Mouse (Mus musculus): ENCODE data around the gene Olfr681. TPM values are rescaled to one million over a fixed set of nuclear protein-coding genes. Genes with fewer than 3 reads are reported as not detected.

The Olfr681 gene
- not detected for polyA plus RNA-seq (2014; fragmentation: Illumina TruSeq; extraction: RNeasy Lipid Tissue Mini Kit (QIAGEN cat#74804); ENCODE audit: low read depth, low replicate concordance)

GRCm38 (mm10) chr7:105116536-105116935 is at the start of gene Olfr681:
Gene Olfr681 (plus strand): TSS chr7:105116836.

GRCm38 (mm10) chr7:105080905-105081304 is 35.7 kb upstream of the Olfr681 start, which contains the start of gene Olfr679:
Gene Olfr679 (plus strand): TSS chr7:105081205.

GRCm38 (mm10) chr7:105092717-105093116 is 23.9 kb upstream of the Olfr681 start, which contains the start of gene Olfr680-ps1:
Gene Olfr680-ps1 (minus strand): TSS chr7:105092817.

GRCm38 (mm10) chr7:105146912-105147311 is 30.3 kb downstream of the Olfr681 start, which contains the start of gene Olfr683:
Gene Olfr683 (minus strand): TSS chr7:105147012.

GRCm38 (mm10) chr7:105163553-105163952 is 46.9 kb downstream of the Olfr681 start, which contains the start of gene Olfr684:
Gene Olfr684 (minus strand): TSS chr7:105163653.

Other genes starting within 250 kb of the Olfr681 start
- not detected for gene Olfr665, start 238.8 kb upstream of the Olfr681 start, polyA plus RNA-seq (2014; fragmentation: Illumina TruSeq; extraction: RNeasy Lipid Tissue Mini Kit (QIAGEN cat#74804); ENCODE audit: low read depth, low replicate concordance)
- not detected for gene Olfr666, start 220.9 kb upstream of the Olfr681 start, polyA plus RNA-seq (2014; fragmentation: Illumina TruSeq; extraction: RNeasy Lipid Tissue Mini Kit (QIAGEN cat#74804); ENCODE audit: low read depth, low replicate concordance)
- gene Olfr667, start 195.4 kb upstream of the Olfr681 start, polyA plus RNA-seq (2014; fragmentation: Illumina TruSeq; extraction: RNeasy Lipid Tissue Mini Kit (QIAGEN cat#74804); ENCODE audit: low read depth, low replicate concordance) = not detected
- gene Olfr668, start 188.8 kb upstream of the Olfr681 start, polyA plus RNA-seq (2014; fragmentation: Illumina TruSeq; extraction: RNeasy Lipid Tissue Mini Kit (QIAGEN cat#74804); ENCODE audit: low read depth, low replicate concordance) = not detected
- gene Olfr669, start 182.6 kb upstream of the Olfr681 start, polyA plus RNA-seq (2014; fragmentation: Illumina TruSeq; extraction: RNeasy Lipid Tissue Mini Kit (QIAGEN cat#74804); ENCODE audit: low read depth, low replicate concordance) = not detected
- not detected for gene Olfr670, start 154.2 kb upstream of the Olfr681 start, polyA plus RNA-seq (2014; fragmentation: Illumina TruSeq; extraction: RNeasy Lipid Tissue Mini Kit (QIAGEN cat#74804); ENCODE audit: low read depth, low replicate concordance)
- not detected for gene Olfr671, start 137.7 kb upstream of the Olfr681 start, polyA plus RNA-seq (2014; fragmentation: Illumina TruSeq; extraction: RNeasy Lipid Tissue Mini Kit (QIAGEN cat#74804); ENCODE audit: low read depth, low replicate concordance)
- not detected for gene Olfr672, start 114.8 kb upstream of the Olfr681 start, polyA plus RNA-seq (2014; fragmentation: Illumina TruSeq; extraction: RNeasy Lipid Tissue Mini Kit (QIAGEN cat#74804); ENCODE audit: low read depth, low replicate concordance)
- not detected for gene Olfr675, start 88.4 kb upstream of the Olfr681 start, polyA plus RNA-seq (2014; fragmentation: Illumina TruSeq; extraction: RNeasy Lipid Tissue Mini Kit (QIAGEN cat#74804); ENCODE audit: low read depth, low replicate concordance)
- gene Olfr676, start 84.1 kb upstream of the Olfr681 start, polyA plus RNA-seq (2014; fragmentation: Illumina TruSeq; extraction: RNeasy Lipid Tissue Mini Kit (QIAGEN cat#74804); ENCODE audit: low read depth, low replicate concordance) = not detected
- not detected for gene Olfr677, start 65.5 kb upstream of the Olfr681 start, polyA plus RNA-seq (2014; fragmentation: Illumina TruSeq; extraction: RNeasy Lipid Tissue Mini Kit (QIAGEN cat#74804); ENCODE audit: low read depth, low replicate concordance)
- gene Olfr678, start 52.4 kb upstream of the Olfr681 start, polyA plus RNA-seq (2014; fragmentation: Illumina TruSeq; extraction: RNeasy Lipid Tissue Mini Kit (QIAGEN cat#74804); ENCODE audit: low read depth, low replicate concordance) = not detected
- gene Olfr679, start 35.6 kb upstream of the Olfr681 start, polyA plus RNA-seq (2014; fragmentation: Illumina TruSeq; extraction: RNeasy Lipid Tissue Mini Kit (QIAGEN cat#74804); ENCODE audit: low read depth, low replicate concordance) = not detected
- not detected for gene Olfr680-ps1, start 24.0 kb upstream of the Olfr681 start, polyA plus RNA-seq (2014; fragmentation: Illumina TruSeq; extraction: RNeasy Lipid Tissue Mini Kit (QIAGEN cat#74804); ENCODE audit: low read depth, low replicate concordance)
- not detected for gene Olfr683, start 30.2 kb downstream of the Olfr681 start, polyA plus RNA-seq (2014; fragmentation: Illumina TruSeq; extraction: RNeasy Lipid Tissue Mini Kit (QIAGEN cat#74804); ENCODE audit: low read depth, low replicate concordance)
- gene Olfr684, start 46.8 kb downstream of the Olfr681 start, polyA plus RNA-seq (2014; fragmentation: Illumina TruSeq; extraction: RNeasy Lipid Tissue Mini Kit (QIAGEN cat#74804); ENCODE audit: low read depth, low replicate concordance) = not detected
- not detected for gene Olfr685, start 69.2 kb downstream of the Olfr681 start, polyA plus RNA-seq (2014; fragmentation: Illumina TruSeq; extraction: RNeasy Lipid Tissue Mini Kit (QIAGEN cat#74804); ENCODE audit: low read depth, low replicate concordance)
- gene Olfr686, start 90.6 kb downstream of the Olfr681 start, polyA plus RNA-seq (2014; fragmentation: Illumina TruSeq; extraction: RNeasy Lipid Tissue Mini Kit (QIAGEN cat#74804); ENCODE audit: low read depth, low replicate concordance) = not detected
- gene Olfr688, start 171.3 kb downstream of the Olfr681 start, polyA plus RNA-seq (2014; fragmentation: Illumina TruSeq; extraction: RNeasy Lipid Tissue Mini Kit (QIAGEN cat#74804); ENCODE audit: low read depth, low replicate concordance) = not detected
- gene Olfr689, start 194.3 kb downstream of the Olfr681 start, polyA plus RNA-seq (2014; fragmentation: Illumina TruSeq; extraction: RNeasy Lipid Tissue Mini Kit (QIAGEN cat#74804); ENCODE audit: low read depth, low replicate concordance) = not detected
- gene Olfr690, start 217.3 kb downstream of the Olfr681 start, polyA plus RNA-seq (2014; fragmentation: Illumina TruSeq; extraction: RNeasy Lipid Tissue Mini Kit (QIAGEN cat#74804); ENCODE audit: low read depth, low replicate concordance) = not detected
- gene Olfr691, start 225.4 kb downstream of the Olfr681 start, polyA plus RNA-seq (2014; fragmentation: Illumina TruSeq; extraction: RNeasy Lipid Tissue Mini Kit (QIAGEN cat#74804); ENCODE audit: low read depth, low replicate concordance) = not detected